2 mouse cellular contexts compared by ENCODE assay signal in the genomic region with DNA sequence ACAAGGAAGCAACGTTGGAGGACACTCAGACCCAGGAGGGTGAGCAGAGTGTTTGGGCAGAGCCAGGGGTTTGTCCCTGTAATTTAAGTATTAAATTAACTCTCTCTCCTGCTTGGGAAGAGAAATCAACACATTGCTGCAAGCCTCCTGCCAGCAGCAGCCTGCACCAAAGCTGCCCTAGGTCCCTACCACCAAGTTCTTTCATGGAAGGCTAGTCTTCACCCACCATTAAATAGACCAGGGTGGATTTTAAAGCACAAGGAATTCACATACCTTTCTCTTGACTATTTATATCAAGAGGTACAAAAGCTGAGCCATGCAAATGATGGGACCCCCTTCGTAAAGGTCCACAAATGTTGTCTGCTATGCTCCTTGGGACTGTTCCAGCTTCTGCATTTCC.
"Had no signal": no experiment of that assay in that cellular context is flagged by ENCODE, and none has a peak within 500 bp of the region (broad histone marks: within the 10 kb centered on the region; RNA-seq: fewer than 3 reads in every experiment).

No protein-coding gene starts in this region.

- H3K27me3 ChIP-seq: hindbrain, embryonic 15.5 days; intestine, embryonic 15.5 days had no signal
